Comparison of ENCODE assay signal across 9 mouse cellular contexts in the genomic region with DNA sequence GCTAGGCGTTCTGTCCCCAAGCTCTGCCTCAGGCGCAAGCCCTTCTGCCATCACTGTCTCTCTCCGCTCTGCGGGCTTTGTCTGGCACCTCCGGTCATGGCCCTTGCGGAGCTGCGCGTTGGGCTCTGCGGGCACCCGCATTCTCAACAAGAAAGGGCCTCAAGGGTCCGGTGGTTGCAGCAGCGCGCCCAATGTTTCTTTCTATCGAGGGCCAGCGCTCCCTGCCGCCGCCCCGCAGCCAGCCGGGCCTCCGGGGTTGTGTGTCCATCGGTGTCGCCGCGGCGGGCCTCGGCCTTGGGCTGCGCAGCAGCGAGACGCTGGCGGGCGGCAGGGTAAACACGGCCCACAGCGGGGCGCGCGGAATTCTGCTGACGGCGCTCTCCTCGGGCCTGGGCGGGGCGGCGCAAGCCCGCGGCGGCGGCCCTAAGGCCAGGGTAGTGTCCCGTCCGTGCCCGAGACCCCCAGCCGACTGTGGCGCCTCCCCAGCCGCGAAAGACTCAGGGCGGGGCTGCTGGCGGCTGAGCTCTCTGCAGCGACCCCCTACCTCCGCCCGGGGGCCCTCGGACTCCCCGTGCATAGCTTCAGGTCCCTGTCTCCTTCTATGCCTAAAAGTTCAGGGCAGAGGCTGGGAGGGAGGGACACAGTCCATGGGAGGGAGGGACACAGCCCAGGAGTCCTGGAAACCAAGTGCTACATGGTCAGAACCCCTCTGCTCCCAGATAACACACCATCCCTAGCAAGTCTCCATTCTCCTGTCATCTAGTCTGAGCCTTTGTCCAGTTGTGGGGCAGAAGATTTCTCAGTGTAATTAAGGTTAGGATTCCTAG.
DNase-seq lines count a peak whose midpoint lies in the region.
"Had no signal": no experiment of that assay in that cellular context is flagged by ENCODE, and none has a peak within 500 bp of the region (broad histone marks: within the 10 kb centered on the region; RNA-seq: fewer than 3 reads in every experiment).

No protein-coding gene starts in this region.

- peaks cover 100% of the 10 kb centered on the region for H3K27me3 ChIP-seq in forebrain, embryonic 10.5 days (ENCODE audit: poor library complexity, severe bottlenecking)

- WGBS in forebrain, embryonic 10.5 days, result 13% methylated on average over 59 of the region's 60 CpGs

- intact Hi-C loops in heart, postnatal 10 days (cut with DNase I), result loop anchor here (2.0 to 5.0 kb wide), 3 partner anchors 70 to 140 kb away; a partner anchor contains a TSS

- H3K27ac ChIP-seq in forebrain, embryonic 10.5 days, result peak overlapping the region; percentile 91

- H3K36me3 ChIP-seq in forebrain, embryonic 10.5 days (replicated peaks), result no peaks in the 10 kb centered on the region
- H3K36me3 ChIP-seq: G1E had no signal

- peaks cover 91% of the 10 kb centered on the region for H3K4me1 ChIP-seq in forebrain, embryonic 10.5 days

- H3K9me3 ChIP-seq in forebrain, embryonic 10.5 days, result no peaks in the 10 kb centered on the region
- H3K9me3 ChIP-seq: G1E had no signal

- H3K4me3 ChIP-seq in forebrain, embryonic 10.5 days, result peak overlapping the region; percentile 50

- peak; percentile 11 to 33 for DNase-seq in urinary bladder, adult 18-20 months (ENCODE audit: low spot score in 2 of 2)
- no peak for DNase-seq in urinary bladder, postnatal 10 days (ENCODE audit: low spot score)
- DNase-seq in forebrain, embryonic 10.5 days (ENCODE audit: extremely low spot score, low spot score), result no peak
- peak; percentile 57 to 63 for DNase-seq in heart, postnatal 10 days
- DNase-seq in kidney, postnatal 4 days, result peak; percentile 68 to 81
- DNase-seq in lung, postnatal 14 days, result peak; percentile 62
- peak; percentile 4 to 29 for DNase-seq in right cerebral cortex, adult 2 months (ENCODE audit: low spot score in 2 of 2)
- no peak for DNase-seq in natural killer cell, adult 2 months (ENCODE audit: low spot score in 2 of 2)

Comparison
In these comparisons a context has a peak if more than half of its experiments do, and no peak if none do; other contexts are left out.
1. DNase-seq: peak in urinary bladder, adult 18-20 months (2 of 2), heart, postnatal 10 days (2 of 2), kidney, postnatal 4 days (2 of 2), lung, postnatal 14 days (single experiment) and right cerebral cortex, adult 2 months (2 of 2); none in urinary bladder, postnatal 10 days (single experiment), forebrain, embryonic 10.5 days (single experiment) and natural killer cell, adult 2 months (0 of 2).